Mouse (Mus musculus) midbrain, embryonic 12.5 days (tissue): Measurements from ENCODE around the gene Itga11. TPM values are rescaled to one million over a fixed set of nuclear protein-coding genes. Genes with fewer than 3 reads are reported as not detected.

Experiments used
- ATAC-seq: fragments of 200-750 bp; cut with Nextera tagmentation; 2 replicates; pipeline ENCODE4 v1.8.0; 2017; ENCODE audit warnings: low read depth, moderate TSS enrichment, moderate library complexity; ENCODE audit not compliant: low FRiP score
- H3K27ac ChIP-seq: fragments of 300-500 bp; sonication (generic); replicated peaks from 2 replicates; pipeline ENCODE4 v1.5.1; 2016; ENCODE audit warnings: mild to moderate bottlenecking
- H3K27me3 ChIP-seq: fragments of 300-500 bp; sonication (generic); 2 replicates; pipeline ENCODE4 v1.6.1; 2016; ENCODE audit warnings: mild to moderate bottlenecking
- H3K36me3 ChIP-seq: fragments of 300-500 bp; sonication (generic); 2 replicates; pipeline ENCODE4 v1.6.1; 2016
- H3K4me1 ChIP-seq: fragments of 300-500 bp; sonication (generic); 2 replicates; pipeline ENCODE4 v1.6.1; 2016
- H3K4me2 ChIP-seq: fragments of 300-500 bp; sonication (generic); replicated peaks from 2 replicates; pipeline ENCODE4 v1.6.1; 2016; ENCODE audit warnings: mild to moderate bottlenecking, moderate library complexity
- H3K4me3 ChIP-seq: fragments of 300-500 bp; sonication (generic); 2 replicates; pipeline ENCODE4 v1.5.1; 2016; ENCODE audit warnings: mild to moderate bottlenecking
- H3K9ac ChIP-seq: fragments of 300-500 bp; sonication (generic); replicated peaks from 2 replicates; pipeline ENCODE4 v1.6.1; 2016; ENCODE audit warnings: mild to moderate bottlenecking, moderate library complexity
- H3K9me3 ChIP-seq: fragments of 300-500 bp; sonication (generic); 2 replicates; pipeline ENCODE4 v1.6.1; 2016; ENCODE audit warnings: mild to moderate bottlenecking
- whole genome bisulfite sequencing: fragments of 180-500 bp; shearing (Covaris S2); methylation state at CpG from one replicate; pipeline ENCODE4 v1.1.7; 2016; 5-methylcytosine and 5-hydroxymethylcytosine counted together
- polyA plus RNA-seq: library from polyadenylated mRNA; unstranded; fragments of >200 nt; fragmentation: Nextera tagmentation; extraction: Ambion mirVana; gene quantifications from 2 replicates; pipeline ENCODE4 v1.2.1, GENCODE M21; 2016

Itga11 gene
- polyA plus RNA-seq, 1 experiment from 2014 or later, result 5.0 TPM

DNA sequence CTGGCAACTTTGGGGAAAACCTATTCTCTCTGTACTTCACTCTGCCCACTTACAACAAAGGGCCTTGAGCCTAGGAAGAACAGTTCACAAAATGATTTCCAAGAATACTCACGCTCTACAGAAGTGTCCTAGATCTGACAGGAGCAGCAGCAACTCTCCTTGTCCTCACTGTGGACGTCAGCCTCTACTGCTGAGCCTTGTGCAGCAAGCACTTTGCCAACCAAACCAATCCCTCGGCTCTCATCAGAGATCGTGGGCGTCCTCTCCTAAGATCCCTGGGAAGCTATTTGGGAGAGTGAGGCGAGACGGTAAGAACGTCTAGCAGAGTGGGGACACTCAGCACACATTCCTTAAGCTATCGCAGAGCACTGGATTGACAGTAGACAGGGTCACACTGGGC lies 17.6 kb downstream of the Itga11 start:
- H3K36me3 ChIP-seq, result no peaks in the 10 kb centered on the region
- H3K9me3 ChIP-seq, result no peaks in the 10 kb centered on the region
- no peak overlapping the region for H3K9ac ChIP-seq
- ATAC-seq, result no peak
- 90% methylated on average over 9 of the region's 9 CpGs for WGBS
- peaks cover 7% of the 10 kb centered on the region for H3K4me1 ChIP-seq
- H3K27ac ChIP-seq, result no peak overlapping the region
- no peak overlapping the region for H3K4me3 ChIP-seq
- no peak overlapping the region for H3K4me2 ChIP-seq
- H3K27me3 ChIP-seq, result no peaks in the 10 kb centered on the region

GRCm38 (mm10) chr9:62696799-62697198 lies 19.2 kb downstream of the Itga11 start:
- H3K4me1 ChIP-seq, result peaks cover 7% of the 10 kb centered on the region
- H3K27me3 ChIP-seq, result no peaks in the 10 kb centered on the region
- no peak overlapping the region for H3K9ac ChIP-seq
- H3K36me3 ChIP-seq, result no peaks in the 10 kb centered on the region
- no peak overlapping the region for H3K27ac ChIP-seq
- no peak for ATAC-seq
- H3K9me3 ChIP-seq, result no peaks in the 10 kb centered on the region
- H3K4me2 ChIP-seq, result no peak overlapping the region
- 84% methylated on average over 4 of the region's 4 CpGs for WGBS
- no peak overlapping the region for H3K4me3 ChIP-seq

DNA sequence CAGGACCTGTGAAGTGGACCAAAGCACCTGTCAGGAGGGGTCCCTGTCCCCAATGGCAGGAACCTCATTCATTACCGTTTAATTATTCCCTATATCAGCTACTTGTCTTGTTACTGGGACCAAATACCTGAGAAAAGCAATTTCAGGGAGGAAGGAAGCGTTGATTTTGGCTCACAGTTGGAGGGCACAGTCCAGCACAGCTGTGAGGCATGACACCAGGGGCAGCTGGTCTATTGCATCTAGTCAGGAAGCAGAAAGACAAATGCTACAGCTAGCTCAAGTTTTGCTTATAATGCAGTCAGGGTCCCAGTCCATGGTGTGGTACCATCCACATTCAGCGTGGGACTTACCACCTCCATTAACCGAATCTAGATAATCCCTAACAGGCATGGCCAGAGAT lies 29.6 kb downstream of the Itga11 start:
- Histone ChIP-seq H3K36me3 (no peaks in the 10 kb centered on the region), H3K4me3 (no peak overlapping the region), H3K4me1 (peaks cover 9% of the 10 kb centered on the region), H3K9me3 (no peaks in the 10 kb centered on the region), H3K27ac (no peak overlapping the region), H3K4me2 (no peak overlapping the region), H3K9ac (no peak overlapping the region), H3K27me3 (no peaks in the 10 kb centered on the region)
- 85% methylated on average over 4 of the region's 4 CpGs for WGBS
- no peak for ATAC-seq

DNA sequence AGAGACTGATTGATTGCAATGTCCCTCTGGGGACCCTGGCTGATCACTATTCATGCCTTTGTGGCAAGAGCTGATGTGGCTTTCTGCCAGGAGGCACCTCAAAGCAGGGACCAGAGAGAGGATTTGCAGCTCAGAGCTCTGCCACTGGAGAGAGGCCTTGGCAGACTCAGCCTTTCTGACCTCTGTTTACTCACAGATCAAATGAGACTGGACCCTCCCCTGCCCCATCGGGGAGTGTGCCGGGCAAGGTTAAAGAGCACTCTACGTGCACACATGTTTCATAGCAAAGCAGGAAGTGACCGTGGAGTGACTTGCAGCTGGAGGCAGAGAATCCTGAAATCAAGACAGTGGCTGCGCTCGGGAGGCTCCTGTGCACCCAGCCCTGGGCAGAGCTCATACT lies 30.2 kb downstream of the Itga11 start:
- no peaks in the 10 kb centered on the region for H3K9me3 ChIP-seq
- ATAC-seq, result no peak
- H3K9ac ChIP-seq, result no peak overlapping the region
- H3K4me2 ChIP-seq, result no peak overlapping the region
- no peak overlapping the region for H3K4me3 ChIP-seq
- WGBS, result 45% methylated on average over 6 of the region's 6 CpGs
- H3K4me1 ChIP-seq, result peaks cover 9% of the 10 kb centered on the region
- H3K36me3 ChIP-seq, result no peaks in the 10 kb centered on the region
- no peak overlapping the region for H3K27ac ChIP-seq
- no peaks in the 10 kb centered on the region for H3K27me3 ChIP-seq

- H3K4me2 ChIP-seq, result no peak overlapping the region
- ATAC-seq, result no peak
- H3K9ac ChIP-seq, result no peak overlapping the region
- no peak overlapping the region for H3K27ac ChIP-seq
- peaks cover 9% of the 10 kb centered on the region for H3K4me1 ChIP-seq
- H3K4me3 ChIP-seq, result no peak overlapping the region
- no peaks in the 10 kb centered on the region for H3K36me3 ChIP-seq
- no peaks in the 10 kb centered on the region for H3K27me3 ChIP-seq
- H3K9me3 ChIP-seq, result no peaks in the 10 kb centered on the region
- 92% methylated on average over 5 of the region's 5 CpGs for WGBS
Measured at GRCm38 (mm10) chr9:62709983-62710382, 32.4 kb downstream of the Itga11 start.

- Histone ChIP-seq H3K4me1 (peaks cover 9% of the 10 kb centered on the region), H3K27me3 (0 out of 2 replicates have a peak, but pooled peaks cover 1% of the 10 kb centered on the region), H3K36me3 (no peaks in the 10 kb centered on the region), H3K9ac (no peak overlapping the region), H3K9me3 (no peaks in the 10 kb centered on the region), H3K4me2 (no peak overlapping the region), H3K4me3 (no peak overlapping the region), H3K27ac (no peak overlapping the region)
- 86% methylated on average over 6 of the region's 6 CpGs for WGBS
- no peak for ATAC-seq
Measured at GRCm38 (mm10) chr9:62712374-62712773, 34.7 kb downstream of the Itga11 start.

- no peak for ATAC-seq
- H3K9me3 ChIP-seq, result no peaks in the 10 kb centered on the region
- H3K27me3 ChIP-seq, result 0 out of 2 replicates have a peak, but pooled peaks cover 8% of the 10 kb centered on the region
- H3K36me3 ChIP-seq, result no peaks in the 10 kb centered on the region
- H3K4me2 ChIP-seq, result no peak overlapping the region
- WGBS, result 83% methylated on average over 8 of the region's 8 CpGs
- peaks cover 5% of the 10 kb centered on the region; the same call in 1 of the 2 replicates for H3K4me1 ChIP-seq
- H3K4me3 ChIP-seq, result no peak overlapping the region
- H3K9ac ChIP-seq, result no peak overlapping the region
- H3K27ac ChIP-seq, result no peak overlapping the region
Measured at GRCm38 (mm10) chr9:62713040-62713439, 35.4 kb downstream of the Itga11 start.

DNA sequence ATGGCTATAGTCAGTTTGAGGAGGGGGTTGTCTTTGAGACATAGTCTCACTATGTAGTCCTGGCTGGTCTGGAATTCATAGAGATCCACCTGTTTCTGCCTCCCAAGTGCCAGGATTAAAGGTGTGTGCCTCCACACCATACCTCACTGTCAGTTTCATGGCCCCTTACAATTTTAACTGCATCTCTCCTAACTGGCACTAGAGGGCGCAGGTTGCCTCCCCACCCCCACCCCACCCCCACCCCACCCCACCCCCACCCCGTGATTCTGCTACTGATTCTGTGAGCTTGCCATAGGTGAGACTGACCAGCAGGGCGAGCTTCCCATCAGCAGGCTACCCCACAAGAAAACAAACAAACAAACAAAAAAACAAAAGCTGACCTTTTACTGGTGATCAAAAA lies 36.7 kb downstream of the Itga11 start:
- H3K36me3 ChIP-seq, result no peaks in the 10 kb centered on the region
- H3K9ac ChIP-seq, result no peak overlapping the region
- no peak overlapping the region for H3K4me3 ChIP-seq
- H3K4me1 ChIP-seq, result peaks cover 2% of the 10 kb centered on the region; the same call in 1 of the 2 replicates
- no peak overlapping the region for H3K4me2 ChIP-seq
- WGBS, result 58% methylated on average over 3 of the region's 3 CpGs
- no peak for ATAC-seq
- no peak overlapping the region for H3K27ac ChIP-seq
- no peaks in the 10 kb centered on the region for H3K9me3 ChIP-seq
- H3K27me3 ChIP-seq, result 0 out of 2 replicates have a peak, but pooled peaks cover 8% of the 10 kb centered on the region

DNA sequence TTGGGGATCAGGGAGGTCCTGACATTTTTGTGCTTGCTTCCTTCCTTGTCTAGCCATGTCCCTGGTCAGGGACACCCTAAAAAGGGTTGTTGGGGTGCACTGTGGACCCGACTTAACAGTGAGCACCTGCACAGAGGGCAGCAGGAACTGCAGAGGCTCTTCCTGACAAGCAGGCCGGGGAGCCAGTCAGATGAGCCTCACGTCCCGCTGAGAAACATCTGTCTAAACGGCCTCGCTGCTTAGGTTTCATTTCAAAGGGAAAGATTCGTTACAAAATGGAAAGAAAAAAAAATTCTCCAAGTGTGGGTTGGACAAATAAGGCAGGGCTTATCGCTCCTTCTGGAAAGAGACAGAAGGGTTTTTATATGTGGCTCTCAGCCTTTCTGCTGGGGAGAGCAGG lies 40.4 kb downstream of the Itga11 start:
- WGBS, result 39% methylated on average over 8 of the region's 8 CpGs
- H3K27ac ChIP-seq, result no peak overlapping the region

DNA sequence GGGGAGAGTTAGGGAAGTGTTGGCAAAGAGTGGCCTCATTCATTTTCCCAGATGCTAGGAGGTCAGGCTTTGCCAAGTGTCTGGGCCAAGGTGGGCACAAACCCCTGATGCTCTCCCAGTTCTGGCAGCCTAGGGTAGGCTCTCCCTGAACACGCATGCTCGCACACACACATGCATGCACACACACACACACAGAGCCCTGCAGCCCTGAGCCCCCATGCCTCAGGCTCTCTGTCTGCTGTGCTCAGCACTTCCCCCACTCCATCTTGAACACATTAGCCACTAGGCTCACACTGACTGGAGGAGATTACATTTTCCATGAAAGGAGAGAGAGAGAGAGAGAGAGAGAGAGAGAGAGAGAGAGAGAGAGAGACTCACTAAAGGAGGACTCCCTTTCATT lies 44.2 kb downstream of the Itga11 start:
- Histone ChIP-seq H3K27me3 (0 out of 2 replicates have a peak, but pooled peaks cover 8% of the 10 kb centered on the region), H3K9ac (no peak overlapping the region), H3K36me3 (no peaks in the 10 kb centered on the region), H3K9me3 (no peaks in the 10 kb centered on the region), H3K4me3 (no peak overlapping the region), H3K4me1 (peaks cover 3% of the 10 kb centered on the region; the same call in 1 of the 2 replicates), H3K27ac (no peak overlapping the region), H3K4me2 (no peak overlapping the region)
- 89% methylated on average over 2 of the region's 2 CpGs for WGBS
- no peak for ATAC-seq

More for the DNA sequence above, 40.4 kb downstream of the Itga11 start:
- H3K4me1 ChIP-seq, result peaks cover 3% of the 10 kb centered on the region; the same call in 1 of the 2 replicates
- no peak overlapping the region for H3K9ac ChIP-seq
- no peak overlapping the region for H3K4me3 ChIP-seq
- ATAC-seq, result no peak
- H3K9me3 ChIP-seq, result no peaks in the 10 kb centered on the region
- no peaks in the 10 kb centered on the region for H3K36me3 ChIP-seq
- H3K27me3 ChIP-seq, result 0 out of 2 replicates have a peak, but pooled peaks cover 8% of the 10 kb centered on the region
- H3K4me2 ChIP-seq, result no peak overlapping the region

DNA sequence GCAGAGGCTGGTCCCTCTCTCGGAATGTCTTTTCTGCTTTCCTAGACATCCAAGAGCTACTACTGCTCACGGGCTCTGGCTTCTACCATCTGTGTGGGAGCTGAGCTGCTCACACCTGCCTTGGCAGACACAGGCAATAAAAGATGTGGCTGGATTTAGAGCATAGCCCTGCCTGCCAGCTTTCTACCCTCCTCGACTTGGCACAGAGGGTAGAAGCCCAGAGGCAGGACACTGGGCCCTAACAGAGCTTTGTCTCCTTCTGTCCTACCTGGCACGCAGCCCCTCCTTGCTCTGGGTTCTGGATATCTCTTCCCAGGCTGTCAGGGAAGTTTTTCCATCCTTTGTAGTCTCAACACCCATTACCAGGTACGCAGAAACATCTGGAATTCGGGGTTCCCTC lies 45.1 kb downstream of the Itga11 start:
- peaks cover 3% of the 10 kb centered on the region; the same call in 1 of the 2 replicates for H3K4me1 ChIP-seq
- H3K4me3 ChIP-seq, result no peak overlapping the region
- H3K9ac ChIP-seq, result no peak overlapping the region
- no peak overlapping the region for H3K4me2 ChIP-seq
- 83% methylated on average over 6 of the region's 6 CpGs for WGBS
- no peak overlapping the region for H3K27ac ChIP-seq
- H3K9me3 ChIP-seq, result no peaks in the 10 kb centered on the region
- 0 out of 2 replicates have a peak, but pooled peaks cover 3% of the 10 kb centered on the region for H3K27me3 ChIP-seq
- no peaks in the 10 kb centered on the region for H3K36me3 ChIP-seq
- ATAC-seq, result no peak

DNA sequence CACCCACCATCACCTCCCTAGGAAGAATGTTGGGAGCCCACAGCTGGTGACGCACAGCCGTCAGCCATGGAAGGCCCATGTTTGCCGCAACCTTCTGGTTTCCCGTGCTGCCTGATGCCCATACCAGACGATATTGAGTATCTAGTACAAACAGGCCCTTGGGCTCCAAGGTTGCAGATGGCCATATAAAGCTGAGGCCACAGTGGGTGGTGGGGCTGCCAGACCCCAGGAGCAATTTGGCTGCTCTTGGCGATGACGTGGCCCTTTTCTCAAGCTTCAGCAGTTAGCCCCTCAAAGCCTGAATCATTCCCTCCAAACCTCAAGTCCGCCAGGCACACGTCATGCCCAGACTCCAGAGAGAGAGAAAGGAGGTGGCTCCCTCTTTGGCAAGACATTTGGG lies 46.5 kb downstream of the Itga11 start:
- no peak overlapping the region for H3K4me3 ChIP-seq
- peaks cover 2% of the 10 kb centered on the region; the same call in 1 of the 2 replicates for H3K4me1 ChIP-seq
- no peaks in the 10 kb centered on the region for H3K9me3 ChIP-seq
- H3K27ac ChIP-seq, result no peak overlapping the region
- WGBS, result 88% methylated on average over 9 of the region's 9 CpGs
- no peak overlapping the region for H3K9ac ChIP-seq
- H3K36me3 ChIP-seq, result no peaks in the 10 kb centered on the region
- no peak for ATAC-seq
- H3K4me2 ChIP-seq, result no peak overlapping the region
- H3K27me3 ChIP-seq, result no peaks in the 10 kb centered on the region

DNA sequence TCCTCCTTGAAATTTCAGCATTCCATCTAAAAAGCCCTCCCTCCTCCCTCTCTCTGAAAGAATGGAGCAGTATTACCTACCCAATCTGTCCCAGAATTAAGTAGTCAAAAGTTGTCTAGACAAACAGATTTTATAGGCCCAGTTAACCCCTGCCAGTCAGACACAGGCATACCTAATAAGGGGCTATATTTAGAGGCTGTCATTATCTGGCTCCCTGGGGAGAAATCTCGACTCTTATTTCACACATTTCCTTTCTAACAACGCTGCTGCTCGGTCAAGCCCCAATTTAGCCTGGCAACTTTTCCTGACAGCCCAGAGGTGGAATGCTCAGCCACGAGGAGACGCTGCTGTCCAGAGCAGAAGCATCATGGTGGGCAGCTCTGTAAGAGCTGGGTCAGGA lies 47.6 kb downstream of the Itga11 start:
- Histone ChIP-seq H3K9me3 (no peaks in the 10 kb centered on the region), H3K4me3 (no peak overlapping the region), H3K9ac (no peak overlapping the region), H3K4me1 (no peaks in the 10 kb centered on the region), H3K36me3 (no peaks in the 10 kb centered on the region), H3K4me2 (no peak overlapping the region), H3K27me3 (no peaks in the 10 kb centered on the region), H3K27ac (no peak overlapping the region)
- 39% methylated on average over 5 of the region's 5 CpGs for WGBS
- no peak for ATAC-seq
